Comparison of ENCODE assay signal across 13 mouse cellular contexts in genomic region chr10:112397194-112397593, GRCm38 (mm10).
DNase-seq lines count a peak whose midpoint lies in the region; ATAC-seq and TF ChIP-seq lines count a peak whose summit lies in the region.
"Had no signal": no experiment of that assay in that cellular context is flagged by ENCODE, and none has a peak within 500 bp of the region (broad histone marks: within the 10 kb centered on the region; RNA-seq: fewer than 3 reads in every experiment).

No protein-coding gene starts in this region.

- H3K27me3 ChIP-seq in intestine, postnatal 0 days (replicated peaks; ENCODE audit: control insufficient read depth, insufficient read depth, low read length): no peaks in the 10 kb centered on the region
- no peaks in the 10 kb centered on the region for H3K27me3 ChIP-seq in intestine, embryonic 15.5 days (replicated peaks)
- no peaks in the 10 kb centered on the region for H3K27me3 ChIP-seq in MEL (ENCODE audit: control insufficient read depth in 1 of 2, insufficient read depth in 2 of 2, low read length in 2 of 2)
- H3K27me3 ChIP-seq: heart, embryonic 13.5 days; limb, embryonic 15.5 days had no signal

- 41% methylated on average over 2 of the region's 2 CpGs for WGBS in intestine, postnatal 0 days
- WGBS in intestine, embryonic 15.5 days: 40% methylated on average over 2 of the region's 2 CpGs

- peak; percentile 2 for DNase-seq in lung, postnatal 36 days
- DNase-seq in lung, postnatal 25 days (ENCODE audit: low spot score): no peak
- peak; percentile 9 for DNase-seq in MEL (ENCODE audit: low read depth, low spot score)
- DNase-seq in induced T-regulatory cell, adult 2 months (ENCODE audit: low read depth): peak; percentile 2
- no peak for DNase-seq in cerebellum, adult 18-20 months
- DNase-seq: adrenal gland, postnatal 25 days; cerebellum, adult 9-10 months; thymus, postnatal 25 days had no signal

- 0 out of 2 replicates have a peak, but pooled peaks have one; percentile 20 for TF ChIP-seq CTCF in intestine, postnatal 0 days (IDR thresholded peaks at IDR 0.05; ENCODE audit: low read depth)
- TF ChIP-seq CTCF in MEL (IDR thresholded peaks at IDR 0.05 in 2 of 3, conservative IDR thresholded peaks at IDR 0.05 in 1 of 3; ENCODE audit: control insufficient read depth in 1 of 3, insufficient read depth in 1 of 3, low read depth in 2 of 3, low read length in 3 of 3, poor library complexity in 1 of 3, severe bottlenecking in 1 of 3): peak; percentile 6 to 17 (median 14); a peak in 1 of 6 replicates

- no peaks in the 10 kb centered on the region for H3K9me3 ChIP-seq in intestine, postnatal 0 days (ENCODE audit: control insufficient read depth)
- no peaks in the 10 kb centered on the region for H3K9me3 ChIP-seq in intestine, embryonic 15.5 days
- no peaks in the 10 kb centered on the region for H3K9me3 ChIP-seq in MEL (replicated peaks; ENCODE audit: insufficient read depth, low read length)
- H3K9me3 ChIP-seq: heart, embryonic 13.5 days; limb, embryonic 15.5 days had no signal

- H3K9ac ChIP-seq in intestine, postnatal 0 days (ENCODE audit: low read depth, low read length): no peak overlapping the region
- H3K9ac ChIP-seq in intestine, embryonic 15.5 days: no peak overlapping the region
- H3K9ac ChIP-seq in MEL (ENCODE audit: control insufficient read depth, low read depth, low read length, poor library complexity, severe bottlenecking): no peak overlapping the region
- H3K9ac ChIP-seq: heart, embryonic 13.5 days; limb, embryonic 15.5 days had no signal

- H3K27ac ChIP-seq in intestine, postnatal 0 days (ENCODE audit: low read depth, low read length): no peak overlapping the region
- H3K27ac ChIP-seq in intestine, embryonic 15.5 days: no peak overlapping the region
- no peak overlapping the region for H3K27ac ChIP-seq in MEL (ENCODE audit: control insufficient read depth, low read depth, low read length)
- H3K27ac ChIP-seq: heart, embryonic 13.5 days; limb, embryonic 15.5 days had no signal

- TF ChIP-seq EP300 in MEL (IDR thresholded peaks at IDR 0.05; ENCODE audit: low read depth in 1 of 2, low read length in 2 of 2): no peak

- ATAC-seq in intestine, postnatal 0 days: no peak
- ATAC-seq in intestine, embryonic 15.5 days: no peak

- no peaks in the 10 kb centered on the region for H3K36me3 ChIP-seq in intestine, postnatal 0 days (ENCODE audit: control insufficient read depth, insufficient read depth)
- no peaks in the 10 kb centered on the region for H3K36me3 ChIP-seq in intestine, embryonic 15.5 days
- no peaks in the 10 kb centered on the region for H3K36me3 ChIP-seq in MEL (ENCODE audit: control insufficient read depth in 1 of 2, insufficient read depth in 2 of 2, low read length in 2 of 2)
- H3K36me3 ChIP-seq: heart, embryonic 13.5 days; limb, embryonic 15.5 days had no signal

- H3K4me3 ChIP-seq in intestine, postnatal 0 days (ENCODE audit: low read depth, low read length): no peak overlapping the region
- no peak overlapping the region for H3K4me3 ChIP-seq in intestine, embryonic 15.5 days (replicated peaks)
- H3K4me3 ChIP-seq in MEL (ENCODE audit: control insufficient read depth in 1 of 2, insufficient read depth in 1 of 2, low read depth in 2 of 2, low read length in 2 of 2): no peak overlapping the region
- H3K4me3 ChIP-seq: heart, embryonic 13.5 days; limb, embryonic 15.5 days; myocyte had no signal

- H3K4me2 ChIP-seq in intestine, postnatal 0 days (replicated peaks; ENCODE audit: low read depth): no peak overlapping the region
- H3K4me2 ChIP-seq in intestine, embryonic 15.5 days (replicated peaks): no peak overlapping the region
- H3K4me2 ChIP-seq: heart, embryonic 13.5 days; limb, embryonic 15.5 days had no signal

- no peak for TF ChIP-seq RAD21 in MEL (IDR thresholded peaks at IDR 0.05; ENCODE audit: low read depth, low read length)

- no peaks in the 10 kb centered on the region for H3K79me2 ChIP-seq in MEL (ENCODE audit: control insufficient read depth, insufficient read depth, low read length, poor library complexity)

- no peak for TF ChIP-seq POLR2A in MEL (IDR thresholded peaks at IDR 0.05; ENCODE audit: control insufficient read depth in 1 of 2, insufficient read depth in 1 of 2, low read depth in 1 of 2, low read length in 2 of 2, poor library complexity in 1 of 2)

- H3K4me1 ChIP-seq in intestine, postnatal 0 days (replicated peaks; ENCODE audit: control insufficient read depth, insufficient read depth, low read length): no peaks in the 10 kb centered on the region
- no peaks in the 10 kb centered on the region for H3K4me1 ChIP-seq in intestine, embryonic 15.5 days (replicated peaks)
- H3K4me1 ChIP-seq in MEL (ENCODE audit: control insufficient read depth in 1 of 2, insufficient read depth in 2 of 2, low read length in 2 of 2): no peaks in the 10 kb centered on the region
- H3K4me1 ChIP-seq: heart, embryonic 13.5 days; limb, embryonic 15.5 days had no signal

TF ChIP-seq in MEL, 35 proteins besides CTCF, POLR2A, EP300 and RAD21:
- TF ChIP-seq E2F4 (IDR thresholded peaks at IDR 0.05; ENCODE audit: borderline replicate concordance, low read depth, low read length) (no peak), MAX (IDR thresholded peaks at IDR 0.05; ENCODE audit: low read length) (no peak), POLR2AphosphoS5 (IDR thresholded peaks at IDR 0.05; ENCODE audit: borderline replicate concordance, low read depth, low read length) (no peak), MYC (IDR thresholded peaks at IDR 0.05; ENCODE audit: low read depth, low read length) (no peak), MEF2A (IDR thresholded peaks at IDR 0.05; ENCODE audit: extremely low read depth, insufficient replicate concordance, low read depth, low read length, poor library complexity, severe bottlenecking) (no peak), CHD2 (IDR thresholded peaks at IDR 0.05; ENCODE audit: low read length) (no peak), ZNF384 (IDR thresholded peaks at IDR 0.05; ENCODE audit: low read depth, low read length) (no peak), KAT2A (conservative IDR thresholded peaks at IDR 0.05; ENCODE audit: low read depth, low read length) (no peak), GATA1 (IDR thresholded peaks at IDR 0.05; ENCODE audit: low read depth, low read length) (no peak), TBP (IDR thresholded peaks at IDR 0.05; ENCODE audit: low read depth, low read length) (no peak), ETS1 (IDR thresholded peaks at IDR 0.05; ENCODE audit: low read depth, low read length) (no peak), MAFK (IDR thresholded peaks at IDR 0.05; ENCODE audit: borderline replicate concordance, low read depth, low read length) (no peak), NRF1 (IDR thresholded peaks at IDR 0.05; ENCODE audit: insufficient read depth, low read depth, low read length, poor library complexity, severe bottlenecking) (no peak), ZKSCAN1 (IDR thresholded peaks at IDR 0.05; ENCODE audit: low read depth, low read length) (no peak), ZMIZ1 (IDR thresholded peaks at IDR 0.05; ENCODE audit: low read depth, low read length) (no peak)

Comparison
In these comparisons a context has a peak if more than half of its experiments do, and no peak if none do; other contexts are left out.
1. DNase-seq: peak in lung, postnatal 36 days (single experiment), MEL (single experiment) and induced T-regulatory cell, adult 2 months (single experiment); none in lung, postnatal 25 days (single experiment) and cerebellum, adult 18-20 months (0 of 2).